Mouse (Mus musculus) telencephalon, adult 2 months (tissue): Measurements from ENCODE around the gene Gulp1.

Source experiments
- DNase-seq: peaks from one replicate; pipeline ENCODE4 v3.0.0-alpha.2; 2011; ENCODE audit warnings: low read depth, low spot score

Gene Gulp1

GRCm38 (mm10) chr1:44720785-44721410 is 169.6 kb downstream of the Gulp1 start:
- DNase-seq = no peak

- peak; percentile 10 for DNase-seq
These were observed 189.9 kb downstream of the Gulp1 start for GRCm38 (mm10) chr1:44741256-44741655.

GRCm38 (mm10) chr1:44745711-44746110 is 194.4 kb downstream of the Gulp1 start:
- DNase-seq = no peak

- no peak for DNase-seq
These were observed 199.7 kb downstream of the Gulp1 start for GRCm38 (mm10) chr1:44750731-44751730.

GRCm38 (mm10) chr1:44778251-44778650 is 226.9 kb downstream of the Gulp1 start:
- no peak for DNase-seq

GRCm38 (mm10) chr1:44803594-44804372 is 252.5 kb downstream of the Gulp1 start:
- no peak for DNase-seq

- DNase-seq = no peak
These were observed 255.1 kb downstream of the Gulp1 start for GRCm38 (mm10) chr1:44806368-44806767.

- DNase-seq = no peak
These were observed 259.0 kb downstream of the Gulp1 start for GRCm38 (mm10) chr1:44810336-44810735.

- DNase-seq = no peak
These were observed 282.6 kb downstream of the Gulp1 start for GRCm38 (mm10) chr1:44833934-44834333.
